Mouse (Mus musculus) gastrocnemius, adult 2 months (tissue): ENCODE data around the gene Hilpda. TPM values are rescaled to one million over a fixed set of nuclear protein-coding genes. Genes with fewer than 3 reads are reported as not detected.

ENCODE experiments used
- DNase-seq: peaks from one replicate; pipeline ENCODE4 v3.0.0; 2022
- H3K27ac ChIP-seq: fragments of 200-600 bp; 2 replicates; pipeline ENCODE4 v1.8.1; 2022; ENCODE audit warnings: mild to moderate bottlenecking
- H3K4me3 ChIP-seq: fragments of 200-600 bp; 2 replicates; pipeline ENCODE4 v1.8.1; 2022; ENCODE audit warnings: mild to moderate bottlenecking, moderate library complexity
- CTCF ChIP-seq: fragments of 200-600 bp; IDR thresholded peaks from 2 replicates; pipeline ENCODE4 v1.8.1; 2022; ENCODE audit warnings: antibody characterized with exemption, mild to moderate bottlenecking, moderate library complexity
- intact Hi-C: fragments of 180-260 bp; cut with DNase I; formaldehyde crosslinking; loops from one replicate; pipeline ENCODE4 v1.15.1; 2025
- total RNA-seq, 2 experiments: library from RNA; stranded (reverse); gene quantifications; 2 replicates each; pipeline ENCODE4 v1.2.3; 2021

Gene Hilpda
- total RNA-seq, 2 experiments from 2014 or later: 2.9 to 4.0 TPM

GRCm38 (mm10) chr6:29286870-29287269 lies 14.6 kb downstream of the Hilpda start:
- TF ChIP-seq CTCF: no peak
- Histone ChIP-seq H3K4me3 (no peak overlapping the region), H3K27ac (no peak overlapping the region)
- intact Hi-C loops: no loop called here
- DNase-seq: no peak

- no peak for TF ChIP-seq CTCF
- intact Hi-C loops: no loop called here
- Histone ChIP-seq H3K27ac (no peak overlapping the region), H3K4me3 (no peak overlapping the region)
- DNase-seq: no peak
Measured at GRCm38 (mm10) chr6:29287481-29287880, 15.2 kb downstream of the Hilpda start.

DNA sequence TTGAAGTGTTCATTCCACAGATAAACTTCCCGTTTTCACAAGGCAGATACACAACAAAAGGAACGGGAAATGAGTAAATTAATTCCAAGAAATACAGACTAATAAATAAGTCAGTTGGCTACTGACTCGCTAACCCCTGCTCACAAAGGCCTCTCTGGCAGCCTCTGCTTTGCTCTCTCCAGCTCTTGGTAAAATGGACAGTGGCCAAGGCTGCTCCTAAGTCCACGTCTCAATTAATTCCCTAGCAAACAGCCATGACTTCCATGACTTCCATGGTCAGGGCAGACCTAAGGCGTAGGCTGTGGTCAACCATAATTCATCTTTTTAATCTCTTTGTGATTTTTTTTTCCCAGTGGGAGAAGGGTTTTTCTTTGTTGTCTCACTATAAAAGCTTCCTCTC lies 15.7 kb downstream of the Hilpda start:
- no peak overlapping the region for H3K27ac ChIP-seq
- intact Hi-C loops: no loop called here
- no peak overlapping the region for H3K4me3 ChIP-seq
- TF ChIP-seq CTCF: no peak
- no peak for DNase-seq

GRCm38 (mm10) chr6:29288651-29289050 lies 16.4 kb downstream of the Hilpda start:
- no peak overlapping the region for H3K4me3 ChIP-seq
- intact Hi-C loops: no loop called here
- peak; percentile 30 for DNase-seq
- H3K27ac ChIP-seq: peak overlapping the region; percentile 40; the same call in 1 of the 2 replicates
- TF ChIP-seq CTCF: no peak

- no peak for TF ChIP-seq CTCF
- intact Hi-C loops: no loop called here
- no peak for DNase-seq
- Histone ChIP-seq H3K27ac (no peak overlapping the region), H3K4me3 (no peak overlapping the region)
Measured at GRCm38 (mm10) chr6:29299112-29299511, 26.8 kb downstream of the Hilpda start.

GRCm38 (mm10) chr6:29303251-29303650 lies 31.0 kb downstream of the Hilpda start:
- DNase-seq: no peak
- Histone ChIP-seq H3K27ac (no peak overlapping the region), H3K4me3 (no peak overlapping the region)
- TF ChIP-seq CTCF: no peak
- intact Hi-C loops: no loop called here

DNA sequence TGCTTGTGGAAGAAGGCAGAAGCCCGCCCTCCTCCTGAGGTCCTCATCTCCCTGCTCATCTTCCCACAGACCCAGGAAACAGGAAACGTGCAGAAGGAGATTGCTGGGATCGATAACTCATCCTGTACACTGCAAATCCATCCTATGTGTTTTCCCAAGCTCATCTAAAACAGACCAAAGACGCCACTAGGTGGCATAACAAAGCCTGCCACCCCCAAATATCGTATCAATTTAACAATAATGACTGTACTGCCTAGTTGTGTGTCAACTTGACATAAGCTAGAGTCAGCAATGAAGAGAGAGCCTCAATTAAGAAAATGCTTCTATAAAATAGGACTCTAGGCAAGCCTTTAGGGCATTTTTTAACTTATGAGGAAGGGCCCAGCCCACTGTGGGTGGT lies 31.4 kb downstream of the Hilpda start:
- no peak for DNase-seq
- Histone ChIP-seq H3K27ac (no peak overlapping the region), H3K4me3 (no peak overlapping the region)
- peak; percentile 41 for TF ChIP-seq CTCF
- intact Hi-C loops: no loop called here

- intact Hi-C loops: no loop called here
- no peak overlapping the region for H3K4me3 ChIP-seq
- no peak overlapping the region for H3K27ac ChIP-seq
- TF ChIP-seq CTCF: no peak
- DNase-seq: no peak
Measured at GRCm38 (mm10) chr6:29305462-29305861, 33.2 kb downstream of the Hilpda start.

DNA sequence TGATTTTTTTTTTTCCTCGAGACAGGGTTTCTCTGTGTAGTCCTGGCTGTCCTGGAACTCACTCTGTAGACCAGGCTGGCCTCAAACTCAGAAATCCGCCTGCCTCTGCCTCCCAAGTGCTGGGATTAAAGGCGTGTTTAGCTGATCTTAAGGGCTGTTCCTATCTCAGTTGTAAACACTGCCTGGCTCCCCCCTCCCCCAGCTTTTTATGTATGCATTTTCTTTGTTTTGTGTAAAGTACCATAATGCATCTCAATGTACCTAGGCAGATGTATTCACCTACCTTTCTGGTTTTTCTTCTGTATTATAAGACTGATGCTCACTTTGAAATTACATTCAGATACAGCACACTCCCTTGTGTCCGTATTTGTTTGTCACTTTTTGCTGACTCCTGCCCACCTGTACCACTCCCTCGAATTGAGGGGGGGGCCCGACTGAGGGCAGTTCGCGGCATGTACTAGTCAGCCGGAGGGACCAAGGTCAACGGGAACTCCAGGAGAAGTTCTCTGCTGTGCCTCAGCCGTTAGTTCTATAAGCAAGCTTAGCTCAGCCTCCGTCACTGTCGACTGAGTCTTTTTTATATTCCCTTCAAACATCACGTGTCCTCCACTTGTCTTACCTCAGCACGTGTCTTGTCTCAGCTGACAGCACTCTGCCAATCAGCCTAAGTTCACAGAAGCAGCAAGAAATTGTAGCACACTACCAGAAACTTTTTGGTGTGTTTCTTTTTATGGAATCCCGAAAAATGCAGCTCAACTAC lies 36.7 kb downstream of the Hilpda start:
- no peak for DNase-seq
- intact Hi-C loops: no loop called here
- no peak overlapping the region for H3K4me3 ChIP-seq
- TF ChIP-seq CTCF: no peak
- no peak overlapping the region for H3K27ac ChIP-seq

- intact Hi-C loops: no loop called here
- H3K27ac ChIP-seq: no peak overlapping the region
- no peak for TF ChIP-seq CTCF
- no peak overlapping the region for H3K4me3 ChIP-seq
- no peak for DNase-seq
Measured at GRCm38 (mm10) chr6:29313690-29314202, 41.5 kb downstream of the Hilpda start.

GRCm38 (mm10) chr6:29317286-29317685 lies 45.0 kb downstream of the Hilpda start:
- Histone ChIP-seq H3K27ac (no peak overlapping the region), H3K4me3 (no peak overlapping the region)
- intact Hi-C loops: no loop called here
- no peak for DNase-seq
- TF ChIP-seq CTCF: no peak

DNA sequence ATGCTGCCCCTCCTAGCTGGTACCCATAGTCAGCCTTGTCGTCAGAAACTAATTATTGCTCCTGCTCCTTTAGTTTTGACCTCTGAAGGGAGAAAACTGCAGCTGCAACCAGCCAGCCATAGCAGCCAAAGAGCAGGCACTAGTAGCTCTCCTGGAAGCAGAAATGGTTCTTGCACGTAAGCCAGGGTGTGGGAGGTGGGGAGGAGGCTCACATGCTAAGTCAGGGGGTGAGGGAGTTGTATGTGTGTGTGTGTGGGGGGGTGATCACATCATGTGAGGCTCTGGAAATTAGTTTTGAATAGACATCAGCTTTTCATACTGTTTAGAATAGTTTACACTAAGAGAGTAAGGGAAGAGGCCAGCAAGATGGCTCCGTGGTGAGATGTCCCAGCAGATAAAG lies 45.7 kb downstream of the Hilpda start:
- TF ChIP-seq CTCF: no peak
- Histone ChIP-seq H3K27ac (no peak overlapping the region), H3K4me3 (no peak overlapping the region)
- intact Hi-C loops: no loop called here
- DNase-seq: no peak

DNA sequence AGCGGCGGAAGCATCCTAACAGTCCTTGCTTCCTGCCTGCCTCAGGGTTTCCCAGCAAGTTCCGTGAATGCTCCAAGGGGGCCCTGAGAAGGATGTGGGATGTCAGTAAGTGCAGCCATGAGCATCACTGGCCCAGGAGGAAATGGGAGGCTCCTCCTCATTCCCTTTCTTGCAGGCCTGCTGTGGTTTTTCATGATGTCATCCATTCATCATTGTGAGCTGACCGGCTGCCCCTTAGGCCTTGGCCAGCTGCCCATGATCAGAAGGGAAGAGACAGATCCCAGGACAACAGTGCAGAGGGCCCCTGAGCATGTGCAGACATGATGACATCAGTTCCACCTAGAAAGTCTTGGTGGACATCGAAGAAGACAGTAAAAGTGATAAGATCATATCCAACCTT lies 46.6 kb downstream of the Hilpda start, which contains the start of gene Fam71f1:
Gene Fam71f1, plus strand, starts transcription at position 262 of the 400 bp plus-strand sequence.
- intact Hi-C loops: no loop called here
- no peak for DNase-seq
- H3K27ac ChIP-seq: no peak within 1 kb of the TSS

GRCm38 (mm10) chr6:29321586-29321985 lies 49.3 kb downstream of the Hilpda start:
- no peak for TF ChIP-seq CTCF

More for the DNA sequence above, 46.6 kb downstream of the Hilpda start, which contains the start of gene Fam71f1:
- H3K4me3 ChIP-seq: no peak within 1 kb of the TSS
- TF ChIP-seq CTCF: no peak

More at GRCm38 (mm10) chr6:29321586-29321985, 49.3 kb downstream of the Hilpda start:
- no peak overlapping the region for H3K27ac ChIP-seq
- DNase-seq: no peak
- H3K4me3 ChIP-seq: no peak overlapping the region
- intact Hi-C loops: no loop called here
